Mouse (Mus musculus): Measurements from ENCODE around the gene Vmn2r110.

Gene Vmn2r110

DNA sequence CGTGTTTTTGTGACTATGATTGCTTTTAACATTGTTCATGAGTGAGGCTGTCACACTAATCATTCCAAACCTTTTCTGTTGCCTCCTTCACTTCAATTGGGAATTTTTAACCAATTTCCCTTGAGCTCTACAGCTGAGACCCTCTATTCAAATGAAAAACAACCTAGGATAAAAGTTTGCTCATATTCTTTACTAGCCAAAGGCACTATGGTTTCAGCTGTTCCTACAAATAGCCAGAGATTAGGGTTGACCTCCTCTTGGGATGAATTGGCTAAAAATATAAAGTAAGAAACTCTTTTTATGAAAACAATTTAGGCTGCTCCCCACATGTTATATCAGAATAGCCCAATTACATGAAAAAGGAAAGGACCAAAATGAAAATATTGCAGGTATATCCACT lies at the start of gene Vmn2r110:
Gene Vmn2r110 (minus strand): TSS at position 101 of the 400 bp plus-strand sequence.
- DNase-seq (ENCODE audit: low spot score in 2 of 2), result no peak

DNA sequence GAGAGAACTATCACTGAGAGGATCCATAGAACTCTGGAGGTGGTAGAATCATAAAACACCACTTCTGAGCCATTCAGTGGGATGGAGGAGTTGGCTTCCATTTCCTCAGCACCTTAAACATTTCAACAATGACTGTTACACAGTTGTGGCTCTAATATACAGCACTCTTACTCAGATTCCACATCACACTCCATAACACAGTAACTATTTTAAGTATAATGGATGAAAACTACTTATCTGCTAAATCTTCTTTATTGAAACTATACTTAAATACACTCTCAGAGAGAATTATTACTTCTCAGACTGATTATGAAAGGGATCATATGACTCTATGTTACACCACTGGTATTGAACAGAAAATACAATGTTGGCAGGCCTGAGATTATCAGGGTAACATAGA lies 28.6 kb upstream of the Vmn2r110 start, which contains the start of gene Fpr-rs3:
Gene Fpr-rs3 (minus strand): TSS at position 101 of the 400 bp plus-strand sequence.
- DNase-seq (ENCODE audit: low spot score in 2 of 2), result no peak

DNA sequence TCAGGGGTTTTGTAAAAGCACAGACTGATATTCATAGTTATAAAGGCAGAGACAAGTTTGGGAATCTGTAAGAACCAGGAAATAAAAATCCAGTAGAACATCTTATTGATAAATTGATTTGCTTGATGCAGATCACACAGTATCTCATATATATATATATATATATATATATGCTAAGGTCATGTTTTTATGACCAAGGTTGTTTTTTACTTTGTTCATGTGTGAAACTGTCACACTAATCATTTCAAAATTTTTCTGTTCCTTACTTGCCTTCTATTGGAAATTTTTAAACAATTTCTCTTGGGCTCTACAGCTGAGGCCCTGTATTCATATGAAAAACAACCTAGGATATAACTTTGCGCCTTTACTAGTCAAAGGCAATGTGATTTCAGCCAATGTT lies 31.6 kb downstream of the Vmn2r110 start, which contains the start of gene Vmn2r109:
Gene Vmn2r109 (minus strand): TSS at position 101 of the 400 bp plus-strand sequence.
- no peak for DNase-seq (ENCODE audit: low spot score in 2 of 2)
